In the genomic region with DNA sequence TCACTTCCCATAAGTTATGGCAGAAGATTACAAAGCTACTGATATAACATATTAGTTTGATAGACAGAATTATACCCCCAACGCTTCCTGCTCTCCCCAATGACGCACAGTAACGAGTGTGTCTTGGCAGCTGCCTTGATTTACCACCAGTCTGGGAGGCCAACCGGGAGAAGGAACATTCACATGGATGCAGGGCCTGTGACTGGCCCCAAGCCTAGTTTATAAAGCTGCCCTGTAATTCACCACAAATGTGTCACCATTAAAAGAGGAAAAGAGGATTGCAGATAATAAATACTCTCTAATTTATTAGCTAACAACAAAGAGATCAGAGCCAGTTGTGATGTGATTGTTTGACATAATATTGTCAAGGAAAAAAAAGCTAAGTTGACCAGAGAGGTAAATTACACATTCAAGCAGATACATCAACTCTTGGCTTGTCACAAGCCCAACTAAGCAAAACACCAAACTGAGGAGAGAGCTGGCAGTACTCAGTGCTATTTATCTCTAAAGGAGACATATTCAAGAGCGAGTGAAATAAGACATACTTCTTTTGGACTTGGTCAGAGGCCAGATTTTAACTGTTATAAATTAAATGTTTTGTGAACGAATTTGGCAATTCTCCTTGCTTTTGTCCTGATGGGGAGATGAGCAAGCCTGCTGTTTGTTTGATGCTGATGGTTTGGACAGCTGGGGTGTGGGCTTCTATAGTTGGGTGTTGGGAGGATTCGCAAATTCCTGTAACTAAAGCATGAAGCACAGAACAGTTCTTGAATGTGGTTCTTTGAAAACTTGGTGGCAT, we compare ENCODE assay signal across 10 mouse cellular contexts.
A peak's percentile ranks its signal among the peaks of the same experiment; 100 is the strongest.
DNase-seq lines count a peak whose midpoint lies in the region; ATAC-seq lines count a peak whose summit lies in the region.
"Had no signal": no experiment of that assay in that cellular context is flagged by ENCODE, and none has a peak within 500 bp of the region (broad histone marks: within the 10 kb centered on the region; RNA-seq: fewer than 3 reads in every experiment).

No protein-coding gene starts in this region.

- no peak overlapping the region for H3K4me2 ChIP-seq in kidney, embryonic 16.5 days (replicated peaks; ENCODE audit: low read depth, low read length)

- H3K27ac ChIP-seq in kidney, embryonic 16.5 days (ENCODE audit: low read length) = peak overlapping the region; percentile 93
- peak overlapping the region; percentile 90 for H3K27ac ChIP-seq in macrophage

- DNase-seq in adrenal gland, adult 2 months = peak; percentile 28
- DNase-seq in adrenal gland, adult 18-20 months (ENCODE audit: low spot score in 2 of 2) = no peak
- DNase-seq in embryo, embryonic 11 days = peak; percentile 63
- no peak for DNase-seq in thymus, postnatal 25 days
- no peak for DNase-seq in left cerebral cortex, postnatal 10 days (ENCODE audit: extremely low spot score in 1 of 2, low spot score in 2 of 2)
- DNase-seq in thymus, postnatal 14 days = no peak
- DNase-seq: thymus, adult 2 months had no signal

- H3K9ac ChIP-seq in kidney, embryonic 16.5 days (replicated peaks; ENCODE audit: low read length) = no peak overlapping the region

- peaks cover 23% of the 10 kb centered on the region for H3K4me1 ChIP-seq in kidney, embryonic 16.5 days (ENCODE audit: insufficient read depth, low read length)

- WGBS in kidney, embryonic 16.5 days = 25% methylated on average over 7 of the region's 7 CpGs
- WGBS in macrophage (ENCODE audit: missing documents) = 63% methylated on average over 7 of the region's 7 CpGs

- ATAC-seq in kidney, embryonic 16.5 days (ENCODE audit: low FRiP score, low TSS enrichment) = peak; percentile 94

- H3K4me3 ChIP-seq in kidney, embryonic 16.5 days (ENCODE audit: low read length) = no peak overlapping the region
- no peak overlapping the region for H3K4me3 ChIP-seq in macrophage (ENCODE audit: inconsistent target)

- no peaks in the 10 kb centered on the region for H3K79me2 ChIP-seq in macrophage (ENCODE audit: inconsistent target)

- intact Hi-C loops in left cerebral cortex, postnatal 10 days (cut with DNase I) = no loop called here

- no peaks in the 10 kb centered on the region for H3K27me3 ChIP-seq in kidney, embryonic 16.5 days (ENCODE audit: insufficient read depth, low read length)
- H3K27me3 ChIP-seq: megakaryocyte, embryonic 14.5 days had no signal

- no peaks in the 10 kb centered on the region for H3K36me3 ChIP-seq in kidney, embryonic 16.5 days (ENCODE audit: insufficient read depth, low read length)
- no peaks in the 10 kb centered on the region for H3K36me3 ChIP-seq in macrophage (ENCODE audit: inconsistent target)

- peaks cover 2% of the 10 kb centered on the region; the same call in 1 of the 2 replicates for H3K9me3 ChIP-seq in kidney, embryonic 16.5 days (ENCODE audit: low read length)
- H3K9me3 ChIP-seq: megakaryocyte, embryonic 14.5 days had no signal

Comparison
In these comparisons a context has a peak if more than half of its experiments do, and no peak if none do; other contexts are left out.
1. DNase-seq: peak in adrenal gland, adult 2 months (single experiment) and embryo, embryonic 11 days (single experiment); none in adrenal gland, adult 18-20 months (0 of 2), thymus, postnatal 25 days (single experiment), left cerebral cortex, postnatal 10 days (0 of 2) and thymus, postnatal 14 days (single experiment).